ENCODE assay signal across 11 mouse cellular contexts in genomic region chr7:18858310-18858916, GRCm38 (mm10). TPM values are rescaled to one million over a fixed set of nuclear protein-coding genes. Genes with fewer than 3 reads are reported as not detected.
DNase-seq lines count a peak whose midpoint lies in the region; ATAC-seq lines count a peak whose summit lies in the region.
"Had no signal": no experiment of that assay in that cellular context is flagged by ENCODE, and none has a peak within 500 bp of the region (broad histone marks: within the 10 kb centered on the region; RNA-seq: fewer than 3 reads in every experiment).

No protein-coding gene starts in this region.

- peak; percentile 52; the same call in 1 of the 2 replicates for ATAC-seq in embryonic facial prominence, embryonic 11.5 days (replicated peaks; ENCODE audit: insufficient number of reproducible peaks, low FRiP score, low TSS enrichment, low read depth)
- peak; percentile 61; the same call in 1 of the 2 replicates for ATAC-seq in intestine, embryonic 15.5 days

- DNase-seq in gastrocnemius, postnatal 25 days, result peak; percentile 25
- no peak for DNase-seq in gastrocnemius, postnatal 36 days
- peak; percentile 21 for DNase-seq in embryonic facial prominence, embryonic 11.5 days (ENCODE audit: low spot score)
- peak; percentile 71 for DNase-seq in lung, postnatal 25 days (ENCODE audit: low spot score)
- no peak for DNase-seq in adipocyte (ENCODE audit: low spot score)
- DNase-seq in frontal cortex, adult 2 months (ENCODE audit: extremely low spot score in 1 of 2, low spot score in 1 of 2), result no peak
- DNase-seq in spleen, postnatal 14 days (ENCODE audit: low spot score in 2 of 2), result no peak
- DNase-seq: retina, postnatal 1 day had no signal

- H3K9ac ChIP-seq in embryonic facial prominence, embryonic 11.5 days (replicated peaks; ENCODE audit: low read length), result no peak overlapping the region
- no peak overlapping the region for H3K9ac ChIP-seq in intestine, embryonic 15.5 days
- H3K9ac ChIP-seq: hindbrain, embryonic 15.5 days; liver, embryonic 15.5 days had no signal

- H3K4me2 ChIP-seq in embryonic facial prominence, embryonic 11.5 days (ENCODE audit: low read depth, low read length), result no peak overlapping the region
- H3K4me2 ChIP-seq in intestine, embryonic 15.5 days (replicated peaks), result no peak overlapping the region
- H3K4me2 ChIP-seq: hindbrain, embryonic 15.5 days; liver, embryonic 15.5 days had no signal

- 73% methylated on average over 5 of the region's 5 CpGs for WGBS in embryonic facial prominence, embryonic 11.5 days
- WGBS in intestine, embryonic 15.5 days, result 66% methylated on average over 5 of the region's 5 CpGs

- H3K4me3 ChIP-seq in embryonic facial prominence, embryonic 11.5 days (ENCODE audit: low read depth, low read length), result no peak overlapping the region
- no peak overlapping the region for H3K4me3 ChIP-seq in intestine, embryonic 15.5 days (replicated peaks)
- H3K4me3 ChIP-seq: hindbrain, embryonic 15.5 days; liver, embryonic 15.5 days had no signal

- no peak overlapping the region for H3K27ac ChIP-seq in embryonic facial prominence, embryonic 11.5 days (replicated peaks; ENCODE audit: low read depth, low read length)
- H3K27ac ChIP-seq in intestine, embryonic 15.5 days, result no peak overlapping the region
- H3K27ac ChIP-seq: hindbrain, embryonic 15.5 days; liver, embryonic 15.5 days had no signal

- no peaks in the 10 kb centered on the region for H3K9me3 ChIP-seq in embryonic facial prominence, embryonic 11.5 days (replicated peaks; ENCODE audit: control insufficient read depth, low read length)
- no peaks in the 10 kb centered on the region for H3K9me3 ChIP-seq in intestine, embryonic 15.5 days
- H3K9me3 ChIP-seq: hindbrain, embryonic 15.5 days; liver, embryonic 15.5 days had no signal

- no peaks in the 10 kb centered on the region for H3K36me3 ChIP-seq in embryonic facial prominence, embryonic 11.5 days (replicated peaks; ENCODE audit: control insufficient read depth, insufficient read depth, low read depth, low read length)
- H3K36me3 ChIP-seq in intestine, embryonic 15.5 days, result no peaks in the 10 kb centered on the region
- H3K36me3 ChIP-seq: hindbrain, embryonic 15.5 days; liver, embryonic 15.5 days had no signal

- no peaks in the 10 kb centered on the region for H3K4me1 ChIP-seq in embryonic facial prominence, embryonic 11.5 days (ENCODE audit: control insufficient read depth, insufficient read depth, low read length)
- peaks cover 7% of the 10 kb centered on the region; the same call in 1 of the 2 replicates for H3K4me1 ChIP-seq in intestine, embryonic 15.5 days (replicated peaks)
- H3K4me1 ChIP-seq: hindbrain, embryonic 15.5 days; liver, embryonic 15.5 days had no signal

- no peaks in the 10 kb centered on the region for H3K27me3 ChIP-seq in embryonic facial prominence, embryonic 11.5 days (ENCODE audit: control insufficient read depth, insufficient read depth, low read length)
- no peaks in the 10 kb centered on the region for H3K27me3 ChIP-seq in intestine, embryonic 15.5 days (replicated peaks)
- H3K27me3 ChIP-seq: hindbrain, embryonic 15.5 days; liver, embryonic 15.5 days had no signal

- intact Hi-C loops in gastrocnemius, postnatal 36 days (cut with DNase I), result no loop called here

RNA-seq across cellular contexts. Expression of gene Pglyrp1, which starts 12.7 kb away (rescaled TPM):
- total RNA-seq in gastrocnemius, postnatal 25 days (2021), result under 1 TPM; 0.51 to 0.67 TPM
- 1 to 10 TPM in 1 of 2 experiments, under 1 TPM in 1; 0.99 to 1.3 TPM for total RNA-seq in gastrocnemius, postnatal 36 days (2021)
- polyA plus RNA-seq in embryonic facial prominence, embryonic 11.5 days (2014; fragmentation: Nextera tagmentation; extraction: Ambion mirVana), result 0.49 and 0.70 TPM in 2 replicates
- 53.1 and 72.8 TPM in 2 replicates for polyA plus RNA-seq in intestine, embryonic 15.5 days (2015; fragmentation: Nextera tagmentation; extraction: Ambion mirVana)
- polyA plus RNA-seq in frontal cortex, adult 2 months (2012; rRNA removed), result 17.5 and 20.5 TPM in 2 replicates

RNA-seq across cellular contexts. Expression of gene Mill2, which starts 18.6 kb away (rescaled TPM):
- 1 to 10 TPM; 2.8 to 3.4 TPM for total RNA-seq in gastrocnemius, postnatal 25 days (2021)
- 1 to 10 TPM; 1.8 to 2.1 TPM for total RNA-seq in gastrocnemius, postnatal 36 days (2021)
- 0.20 and 0.33 TPM in 2 replicates for polyA plus RNA-seq in embryonic facial prominence, embryonic 11.5 days (2014; fragmentation: Nextera tagmentation; extraction: Ambion mirVana)
- 0.73 TPM in 2 replicates for polyA plus RNA-seq in intestine, embryonic 15.5 days (2015; fragmentation: Nextera tagmentation; extraction: Ambion mirVana)
- 2.3 and 3.4 TPM in 2 replicates for polyA plus RNA-seq in frontal cortex, adult 2 months (2012; rRNA removed)

RNA-seq across cellular contexts. Expression of gene Psg17, which starts 37.0 kb away (rescaled TPM):
- not detected for total RNA-seq in gastrocnemius, postnatal 25 days (2021)
- total RNA-seq in gastrocnemius, postnatal 36 days (2021), result not detected
- polyA plus RNA-seq in embryonic facial prominence, embryonic 11.5 days (2014; fragmentation: Nextera tagmentation; extraction: Ambion mirVana), result not detected in 2 replicates
- 0.13 TPM in 2 replicates for polyA plus RNA-seq in intestine, embryonic 15.5 days (2015; fragmentation: Nextera tagmentation; extraction: Ambion mirVana)
- 0.18 and 0.38 TPM in 2 replicates for polyA plus RNA-seq in frontal cortex, adult 2 months (2012; rRNA removed)
- polyA plus RNA-seq: liver, embryonic 15.5 days had no signal

RNA-seq across cellular contexts. Expression of gene Ccdc61, which starts 51.8 kb away (rescaled TPM):
- 1 to 10 TPM; 5.2 to 6.5 TPM for total RNA-seq in gastrocnemius, postnatal 25 days (2021)
- total RNA-seq in gastrocnemius, postnatal 36 days (2021), result 1 to 10 TPM; 5.2 to 6.1 TPM
- polyA plus RNA-seq in embryonic facial prominence, embryonic 11.5 days (2014; fragmentation: Nextera tagmentation; extraction: Ambion mirVana), result 22.6 and 26.5 TPM in 2 replicates
- polyA plus RNA-seq in intestine, embryonic 15.5 days (2015; fragmentation: Nextera tagmentation; extraction: Ambion mirVana), result 25.2 and 29.2 TPM in 2 replicates
- polyA plus RNA-seq in frontal cortex, adult 2 months (2012; rRNA removed), result 11.7 and 15.4 TPM in 2 replicates

Comparison
In these comparisons a context has a peak if more than half of its experiments do, and no peak if none do; other contexts are left out.
1. DNase-seq: peak in gastrocnemius, postnatal 25 days (single experiment), embryonic facial prominence, embryonic 11.5 days (single experiment) and lung, postnatal 25 days (single experiment); none in gastrocnemius, postnatal 36 days (0 of 2), adipocyte (single experiment), frontal cortex, adult 2 months (0 of 2) and spleen, postnatal 14 days (0 of 2).
2. RNA of gene Pglyrp1, which starts 12.7 kb away (polyA plus RNA-seq): 53.1 to 72.8 TPM in intestine, embryonic 15.5 days and 17.5 to 20.5 TPM in frontal cortex, adult 2 months; 0.49 to 0.70 TPM in embryonic facial prominence, embryonic 11.5 days; every median in the first group is over 10 times any median in the second.